ENCODE assay signal across 12 mouse cellular contexts in genomic region chr16:7528963-7529362, GRCm38 (mm10).
A peak's percentile ranks its signal among the peaks of the same experiment; 100 is the strongest.
DNase-seq lines count a peak whose midpoint lies in the region; ATAC-seq lines count a peak whose summit lies in the region.
"Had no signal": no experiment of that assay in that cellular context is flagged by ENCODE, and none has a peak within 500 bp of the region (broad histone marks: within the 10 kb centered on the region; RNA-seq: fewer than 3 reads in every experiment).

No protein-coding gene starts in this region.

- peaks cover 14% of the 10 kb centered on the region for H3K4me1 ChIP-seq in embryonic facial prominence, embryonic 10.5 days
- H3K4me1 ChIP-seq in hindbrain, embryonic 12.5 days = peaks cover 18% of the 10 kb centered on the region
- peaks cover 20% of the 10 kb centered on the region for H3K4me1 ChIP-seq in midbrain, embryonic 14.5 days (ENCODE audit: control insufficient read depth, insufficient read depth, low read length)

- peak overlapping the region; percentile 13; the same call in 1 of the 2 replicates for H3K4me2 ChIP-seq in hindbrain, embryonic 12.5 days (replicated peaks)
- 0 out of 2 replicates have a peak overlapping the region, but pooled peaks have one; percentile 5 for H3K4me2 ChIP-seq in midbrain, embryonic 14.5 days (ENCODE audit: low read length)

- no peak for ATAC-seq in hindbrain, embryonic 12.5 days (ENCODE audit: low FRiP score)
- no peak for ATAC-seq in midbrain, embryonic 14.5 days (ENCODE audit: low FRiP score, low TSS enrichment)

- H3K9ac ChIP-seq in hindbrain, embryonic 12.5 days = 0 out of 2 replicates have a peak overlapping the region, but pooled peaks have one; percentile 18
- H3K9ac ChIP-seq in midbrain, embryonic 14.5 days (replicated peaks; ENCODE audit: low read length) = no peak overlapping the region
- H3K9ac ChIP-seq: liver, embryonic 14.5 days had no signal

- no peaks in the 10 kb centered on the region for H3K9me3 ChIP-seq in embryonic facial prominence, embryonic 10.5 days
- no peaks in the 10 kb centered on the region for H3K9me3 ChIP-seq in hindbrain, embryonic 12.5 days (replicated peaks)
- H3K9me3 ChIP-seq in midbrain, embryonic 14.5 days (ENCODE audit: control insufficient read depth, low read length) = no peaks in the 10 kb centered on the region

- H3K4me3 ChIP-seq in embryonic facial prominence, embryonic 10.5 days = no peak overlapping the region
- no peak overlapping the region for H3K4me3 ChIP-seq in hindbrain, embryonic 12.5 days
- no peak overlapping the region for H3K4me3 ChIP-seq in midbrain, embryonic 14.5 days (replicated peaks; ENCODE audit: low read depth, low read length)

- H3K27ac ChIP-seq in embryonic facial prominence, embryonic 10.5 days (replicated peaks) = peak overlapping the region; percentile 69
- H3K27ac ChIP-seq in hindbrain, embryonic 12.5 days = peak overlapping the region; percentile 85
- peak overlapping the region; percentile 71 for H3K27ac ChIP-seq in midbrain, embryonic 14.5 days (replicated peaks; ENCODE audit: low read depth, low read length)
- H3K27ac ChIP-seq: kidney, postnatal 0 days; liver, embryonic 14.5 days had no signal

- 21% methylated on average over 5 of the region's 5 CpGs for WGBS in embryonic facial prominence, embryonic 10.5 days
- WGBS in hindbrain, embryonic 12.5 days = 17% methylated on average over 5 of the region's 5 CpGs
- WGBS in midbrain, embryonic 14.5 days = 12% methylated on average over 5 of the region's 5 CpGs

- no peaks in the 10 kb centered on the region for H3K27me3 ChIP-seq in embryonic facial prominence, embryonic 10.5 days (replicated peaks; ENCODE audit: low read depth, poor library complexity, severe bottlenecking)
- H3K27me3 ChIP-seq in hindbrain, embryonic 12.5 days = no peaks in the 10 kb centered on the region
- no peaks in the 10 kb centered on the region for H3K27me3 ChIP-seq in midbrain, embryonic 14.5 days (ENCODE audit: control insufficient read depth, insufficient read depth, low read length)

- DNase-seq in Muller cell, postnatal 12 days (ENCODE audit: inconsistent ontology term) = peak; percentile 4
- peak; percentile 22 for DNase-seq in embryonic facial prominence, embryonic 10.5 days (ENCODE audit: low spot score)
- peak; percentile 57 for DNase-seq in midbrain, embryonic 14.5 days
- no peak for DNase-seq in left cerebral cortex, adult 18-20 months (ENCODE audit: low spot score in 2 of 2)
- no peak for DNase-seq in natural killer cell, adult 2 months (ENCODE audit: low spot score in 2 of 2)
- no peak for DNase-seq in lung, postnatal 25 days (ENCODE audit: low spot score)
- DNase-seq: adrenal gland, postnatal 10 days; heart, postnatal 14 days; right cerebral cortex, postnatal 25 days had no signal

- no peaks in the 10 kb centered on the region for H3K36me3 ChIP-seq in embryonic facial prominence, embryonic 10.5 days (replicated peaks)
- no peaks in the 10 kb centered on the region for H3K36me3 ChIP-seq in hindbrain, embryonic 12.5 days
- H3K36me3 ChIP-seq in midbrain, embryonic 14.5 days (ENCODE audit: control insufficient read depth, insufficient read depth, low read length) = no peaks in the 10 kb centered on the region

Comparison
In these comparisons a context has a peak if more than half of its experiments do, and no peak if none do; other contexts are left out.
1. DNase-seq: peak in Muller cell, postnatal 12 days (single experiment), embryonic facial prominence, embryonic 10.5 days (single experiment) and midbrain, embryonic 14.5 days (single experiment); none in left cerebral cortex, adult 18-20 months (0 of 2), natural killer cell, adult 2 months (0 of 2) and lung, postnatal 25 days (single experiment).
2. Peak in every context shown above with its lines, with median percentiles within 50 percentile points of each other: H3K27ac ChIP-seq.